Mouse (Mus musculus) ovary, postnatal 14 days (tissue): ENCODE measurements around the gene Cacna2d1.

Source experiments
- DNase-seq: peaks from one replicate; pipeline ENCODE4 v3.0.0; 2022; ENCODE audit warnings: low spot score

Cacna2d1 gene

DNA sequence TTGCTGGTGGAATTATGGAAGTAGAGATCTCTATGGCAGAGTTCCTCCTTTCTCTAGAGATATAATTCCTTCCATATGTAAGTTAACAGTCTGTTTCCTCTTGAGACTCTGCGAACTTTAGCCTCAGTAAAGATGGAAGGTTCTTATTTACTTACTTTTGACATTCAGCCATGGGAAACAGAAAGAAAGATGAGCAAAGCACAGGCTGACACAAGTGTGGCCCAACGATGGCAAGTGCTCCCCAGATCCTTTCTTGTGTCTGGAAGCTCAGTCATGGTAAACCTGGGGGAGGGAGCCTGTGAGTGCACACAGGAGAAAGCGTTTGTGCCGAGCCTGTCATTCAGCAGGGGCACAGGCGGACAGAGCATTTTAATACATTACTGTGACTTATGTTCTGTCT, 48.9 kb downstream of the Cacna2d1 start:
- DNase-seq, result no peak

DNA sequence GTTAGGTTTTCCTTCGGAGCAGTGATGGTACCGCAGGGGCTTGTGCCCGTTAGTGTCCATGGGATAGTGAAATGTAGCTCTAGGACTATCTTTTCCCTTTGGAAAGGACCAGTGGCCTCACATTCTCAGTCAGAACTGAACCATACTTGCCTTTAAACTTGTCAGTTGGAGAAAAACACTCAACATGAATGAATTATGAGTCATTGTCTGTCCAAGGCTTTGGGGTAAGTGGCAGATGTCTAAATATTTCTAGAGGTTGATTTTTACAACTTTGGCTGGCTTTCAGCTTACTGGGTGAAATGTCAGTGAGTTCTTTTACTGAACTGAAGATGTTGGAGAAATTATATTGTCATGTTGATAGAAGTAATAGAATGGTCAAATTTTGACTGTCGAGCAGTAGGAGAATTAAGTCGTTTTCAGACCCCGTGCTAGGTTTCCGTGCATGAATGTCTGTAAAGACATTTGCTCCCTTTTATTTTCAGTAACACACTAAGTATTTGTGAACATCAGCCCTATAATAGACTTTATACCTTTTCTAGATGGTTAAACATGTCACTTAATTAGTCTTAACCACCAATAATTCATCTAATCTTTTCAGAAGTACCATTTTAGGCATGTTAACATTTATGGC, 50.9 kb downstream of the Cacna2d1 start:
- DNase-seq, result no peak

DNA sequence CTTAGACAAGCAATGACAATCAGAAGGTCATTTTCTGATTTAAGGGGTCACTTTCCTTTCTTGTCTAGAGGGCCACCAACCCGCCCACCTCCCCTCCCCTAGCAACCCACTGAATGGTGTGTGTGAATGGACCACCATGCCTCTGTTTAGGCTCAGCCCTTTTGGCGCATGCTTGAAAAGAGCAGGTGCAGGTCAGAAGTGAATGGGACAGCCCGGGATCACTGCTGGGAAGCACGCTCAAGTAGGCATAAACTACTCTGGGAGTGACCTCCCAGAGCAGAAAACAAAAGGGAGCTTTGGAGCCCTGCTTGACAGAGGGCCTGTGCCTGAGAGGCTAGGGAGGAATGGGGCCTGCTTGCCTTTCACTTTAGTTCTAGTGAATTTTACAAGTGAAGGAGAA, 51.4 kb downstream of the Cacna2d1 start:
- no peak for DNase-seq

- no peak for DNase-seq
Observed at GRCm38 (mm10) chr5:15991428-15992139, 57.1 kb downstream of the Cacna2d1 start.

GRCm38 (mm10) chr5:15993252-15993944, 58.9 kb downstream of the Cacna2d1 start:
- no peak for DNase-seq

GRCm38 (mm10) chr5:15997190-15997589, 62.7 kb downstream of the Cacna2d1 start:
- DNase-seq, result no peak

DNA sequence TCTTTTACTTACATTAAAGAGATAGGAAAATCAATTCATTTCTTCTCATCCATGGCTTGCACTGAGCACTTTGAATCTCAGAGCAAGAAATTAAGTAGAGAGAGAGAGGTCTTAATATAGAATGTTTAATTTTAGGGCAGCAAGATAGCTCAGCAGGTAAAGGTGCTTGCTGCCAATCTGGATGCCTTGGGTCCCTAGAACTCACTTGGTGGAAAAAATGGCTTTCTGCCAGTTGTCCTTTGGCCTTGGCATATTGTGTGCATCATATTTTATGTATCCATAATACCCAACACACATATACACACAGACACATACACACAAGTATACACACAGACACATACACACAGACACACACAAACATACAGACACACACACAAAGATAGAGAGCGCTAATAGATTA, 63.3 kb downstream of the Cacna2d1 start:
- DNase-seq, result no peak

DNA sequence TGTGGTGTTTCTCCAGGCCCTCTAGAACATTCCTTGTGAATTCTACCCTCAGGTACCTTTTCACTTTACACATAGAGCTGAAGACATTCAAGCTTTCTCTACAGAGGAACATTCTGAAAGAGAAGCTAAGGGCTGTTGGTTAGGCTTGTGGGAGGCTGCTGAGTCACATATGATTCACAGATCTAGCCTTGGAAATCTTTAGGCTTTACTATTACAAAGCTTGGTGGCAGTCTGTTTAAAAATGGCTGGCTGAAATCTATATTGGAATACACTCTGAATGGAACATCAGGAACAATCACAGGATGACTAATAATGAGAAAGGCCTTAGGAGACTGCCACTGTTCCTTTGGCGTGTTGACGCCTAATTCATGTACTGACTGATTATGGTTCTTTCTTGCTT, 66.4 kb downstream of the Cacna2d1 start:
- no peak for DNase-seq

GRCm38 (mm10) chr5:16002431-16003063, 68.1 kb downstream of the Cacna2d1 start:
- DNase-seq, result no peak

DNA sequence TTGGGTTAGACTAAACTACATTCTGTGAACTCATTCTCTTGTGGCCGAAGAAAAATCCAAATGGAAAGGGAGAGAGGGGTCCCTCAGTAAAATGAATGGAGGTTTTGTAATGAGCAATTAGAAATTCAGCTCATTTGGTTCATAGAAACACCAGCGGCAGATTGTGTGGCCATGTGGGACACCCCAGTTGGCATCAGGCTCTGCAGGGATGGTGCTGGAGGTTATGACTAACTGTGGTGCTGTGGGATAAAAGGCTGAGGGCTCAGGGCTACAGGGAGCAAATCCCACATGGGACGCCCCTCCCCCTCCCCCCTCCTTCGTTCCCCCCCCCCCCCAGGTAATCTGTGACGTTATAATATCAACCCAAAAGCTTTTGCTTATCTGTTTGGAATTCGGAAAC, 69.8 kb downstream of the Cacna2d1 start:
- no peak for DNase-seq

DNA sequence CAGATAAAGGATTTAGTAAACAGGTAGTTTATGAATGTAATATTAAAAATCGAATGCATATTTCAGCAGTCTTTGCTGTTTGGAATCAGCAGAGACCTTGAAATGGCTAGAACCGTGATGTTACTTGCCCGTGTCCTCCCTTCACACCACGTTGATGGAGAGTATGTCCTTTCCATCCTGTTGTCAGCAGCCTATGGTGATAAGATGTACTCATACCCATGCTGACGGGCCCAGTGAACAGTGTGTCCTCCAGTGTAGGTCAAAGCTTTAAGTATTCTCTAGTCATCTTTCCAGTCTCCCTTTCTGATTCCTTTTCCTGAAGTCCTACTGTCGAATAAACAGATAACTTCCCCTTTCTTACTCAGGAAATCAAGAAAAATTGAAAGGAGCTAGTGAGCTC, 72.5 kb downstream of the Cacna2d1 start:
- no peak for DNase-seq

DNA sequence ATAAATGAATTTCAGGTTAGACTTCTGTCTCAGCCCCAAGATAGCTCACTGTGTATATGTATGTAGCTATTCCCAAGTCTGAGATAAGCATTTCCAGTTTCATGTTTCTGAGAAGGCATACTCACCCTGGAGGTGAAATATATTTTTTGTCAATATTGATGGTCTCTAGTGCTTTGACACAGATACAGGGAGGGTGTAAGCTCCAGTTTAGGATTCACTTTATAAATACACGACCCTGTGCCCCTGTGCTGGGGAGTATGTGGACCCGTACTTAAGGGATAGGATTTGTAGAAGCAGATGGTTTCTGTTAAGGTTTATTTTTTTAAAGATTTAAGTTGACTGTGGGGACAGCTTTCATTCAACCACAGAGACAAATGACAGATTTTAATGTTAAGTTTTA, 79.2 kb downstream of the Cacna2d1 start:
- no peak for DNase-seq

DNA sequence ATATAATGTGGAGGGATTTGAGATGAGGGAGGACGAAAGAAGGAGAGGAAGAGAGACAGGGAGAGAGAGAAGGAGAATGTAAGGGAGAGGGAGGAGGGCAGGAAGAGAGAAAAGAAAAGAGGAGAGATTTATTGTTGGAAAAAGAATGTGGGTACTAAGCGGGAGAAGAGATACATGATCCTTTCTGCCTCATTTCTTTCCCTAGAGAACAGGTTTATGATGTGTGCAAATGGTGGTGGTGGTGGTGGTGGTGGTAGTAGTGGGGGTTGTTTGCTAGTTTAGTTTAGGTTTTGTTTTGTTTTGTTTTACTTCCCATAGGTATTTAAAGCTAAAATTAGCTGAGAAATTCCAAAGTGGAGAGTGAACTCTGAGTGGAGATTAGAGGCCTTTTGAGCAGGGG, 79.9 kb downstream of the Cacna2d1 start:
- no peak for DNase-seq

- no peak for DNase-seq
Observed at GRCm38 (mm10) chr5:16024626-16025417, 90.3 kb downstream of the Cacna2d1 start.

GRCm38 (mm10) chr5:16028881-16029280, 94.4 kb downstream of the Cacna2d1 start:
- DNase-seq, result no peak

- DNase-seq, result no peak
Observed at GRCm38 (mm10) chr5:16029481-16029880, 95.0 kb downstream of the Cacna2d1 start.

DNA sequence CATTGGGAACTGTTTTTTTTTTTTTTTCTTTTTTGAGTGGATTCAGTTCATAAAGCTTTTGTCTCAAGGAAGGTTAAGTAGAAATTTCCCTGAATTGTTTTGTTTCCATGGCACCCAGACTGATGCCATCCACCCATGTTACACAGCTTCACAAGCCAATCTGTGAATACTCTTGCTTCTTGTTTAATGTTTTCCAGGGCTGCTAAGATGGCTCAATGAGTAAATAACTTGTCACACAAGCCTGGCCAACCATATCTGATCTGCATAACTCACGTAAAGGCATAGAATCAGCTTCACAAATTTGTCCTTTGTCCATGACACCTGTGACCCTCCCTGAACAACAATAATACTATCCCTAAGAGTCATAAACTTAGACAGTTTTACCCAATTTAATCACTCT, 99.1 kb downstream of the Cacna2d1 start:
- no peak for DNase-seq

DNA sequence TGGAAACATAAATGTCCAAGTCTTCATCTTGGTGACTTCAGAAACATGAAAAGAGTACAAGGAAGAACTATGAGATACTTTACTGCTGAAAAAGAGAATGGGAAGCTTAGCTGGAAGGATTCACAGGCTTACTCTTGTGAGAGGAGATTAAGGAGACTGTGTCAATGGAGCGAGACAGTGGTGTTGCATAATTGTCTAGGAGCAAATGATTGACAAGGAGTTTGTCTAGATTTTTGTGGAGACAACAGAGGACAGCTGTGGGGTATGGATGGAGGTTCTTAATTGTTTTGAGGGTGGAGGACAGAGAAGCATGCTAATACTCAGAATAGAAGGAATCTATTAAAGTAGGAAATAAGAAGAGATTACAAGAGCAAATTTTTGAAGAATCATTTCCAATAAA, 100.8 kb downstream of the Cacna2d1 start:
- DNase-seq, result no peak

DNA sequence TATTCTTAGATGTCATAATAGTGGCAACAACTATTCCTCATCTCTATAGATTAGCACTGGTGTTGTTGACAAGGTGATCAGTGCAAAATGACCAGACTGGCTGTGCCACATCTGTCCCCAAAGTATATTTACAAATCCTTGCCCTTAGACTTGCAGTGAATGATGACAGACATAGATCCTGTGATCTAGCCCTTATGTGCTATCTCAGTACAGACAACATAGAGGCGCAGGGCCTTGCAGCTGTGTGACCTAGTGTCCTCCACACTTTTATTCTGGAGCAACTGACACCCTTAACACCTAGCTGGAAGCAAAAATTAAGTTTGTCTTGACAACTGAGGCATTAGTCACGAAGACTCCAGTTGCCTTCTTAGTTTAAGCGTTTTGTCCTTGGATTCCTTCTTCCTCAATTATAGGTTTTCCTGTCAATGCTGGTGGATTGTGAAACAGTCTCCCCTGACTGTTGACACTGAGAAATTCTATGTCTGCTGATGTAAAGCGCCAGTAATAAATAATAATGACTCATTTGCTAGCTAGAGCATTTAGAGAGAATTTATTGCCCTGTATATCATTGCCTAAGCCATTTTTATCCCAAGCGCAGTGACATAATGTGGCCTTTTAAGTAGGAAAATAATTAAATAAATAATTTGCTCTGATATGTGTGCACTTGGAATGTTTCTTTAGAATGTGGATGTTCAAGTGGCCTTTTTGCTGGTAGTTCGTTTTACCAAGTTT, 110.8 kb downstream of the Cacna2d1 start:
- no peak for DNase-seq

- DNase-seq, result peak; percentile 4
Observed at GRCm38 (mm10) chr5:16047452-16048191, 113.1 kb downstream of the Cacna2d1 start.

DNA sequence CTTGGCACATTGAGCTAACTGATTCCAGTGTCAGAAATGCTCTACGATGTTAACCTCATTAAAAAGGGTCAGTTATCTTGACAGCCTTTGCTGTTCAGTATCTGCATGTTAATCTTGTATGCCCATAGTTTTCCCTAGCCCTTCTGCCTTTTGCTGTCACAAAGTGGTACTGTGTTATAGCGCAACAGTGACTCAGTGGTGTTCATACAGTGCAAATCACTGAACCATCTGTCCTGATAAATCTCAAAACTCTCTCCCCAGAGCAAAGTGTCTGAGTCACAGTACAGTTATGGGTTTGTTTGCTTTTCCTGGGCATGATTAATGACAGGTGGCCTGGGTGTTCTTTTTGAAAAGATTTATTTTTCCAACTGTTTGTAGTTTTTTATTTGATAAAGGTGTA, 122.3 kb downstream of the Cacna2d1 start:
- DNase-seq, result no peak
